Mouse (Mus musculus): ENCODE data around the gene Gys2. TPM values are rescaled to one million over a fixed set of nuclear protein-coding genes. Genes with fewer than 3 reads are reported as not detected.
"Not testable (repeated sequence)": the region's sequence is repeated elsewhere in the genome, so short reads cannot be mapped to it uniquely, and the experiment has no call there.

Gene Gys2
- total and polyA plus RNA-seq, 2 experiments from 2014 or later, result 0.25 TPM; not detected in 1

GRCm38 (mm10) chr6:142503601-142504000 lies 30.7 kb upstream of the Gys2 start:
- Histone ChIP-seq H3K4me3 (ENCODE audit: low read depth, low read length) (no peak overlapping the region), H3K4me2 (ENCODE audit: low read depth, low read length, poor library complexity, severe bottlenecking) (no peak overlapping the region), H3K4me1 (ENCODE audit: insufficient read depth, low read length) (peaks cover 3% of the 10 kb centered on the region; the same call in 1 of the 2 replicates)

DNA sequence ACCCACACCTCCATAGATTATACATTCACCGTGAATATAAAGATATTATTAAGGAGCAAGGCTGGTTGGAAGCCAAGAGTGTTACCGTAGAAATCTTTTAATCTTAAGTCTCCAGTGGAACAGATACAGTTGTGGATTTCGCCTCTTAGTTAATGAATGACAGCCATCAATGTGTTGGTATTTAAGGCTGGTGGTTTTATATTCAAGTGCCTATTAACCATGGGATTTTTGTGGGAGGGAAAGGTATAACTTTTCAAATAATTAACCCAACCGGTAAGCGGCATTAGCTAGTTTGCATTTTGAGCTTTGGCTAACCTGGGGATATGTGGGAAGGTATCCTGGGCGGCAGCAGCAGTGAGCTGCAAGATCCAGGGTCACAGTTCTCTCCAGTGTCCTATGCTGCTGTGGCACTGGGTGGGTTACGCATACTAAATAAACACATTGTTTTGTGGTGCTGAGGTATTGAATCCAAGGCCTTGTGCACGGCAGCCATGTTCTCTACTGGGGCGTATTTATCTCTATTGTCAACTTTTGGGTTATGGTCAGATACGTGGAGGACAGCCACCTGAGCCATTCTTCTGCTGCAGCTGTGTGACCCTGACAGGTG lies 29.7 kb upstream of the Gys2 start:
- Histone ChIP-seq H3K36me3 (ENCODE audit: insufficient read depth, low read length) (peaks cover 17% of the 10 kb centered on the region), H3K9me3 (ENCODE audit: low read length) (no peaks in the 10 kb centered on the region)
- WGBS, result 84% methylated on average over 10 of the region's 10 CpGs

More at GRCm38 (mm10) chr6:142503601-142504000, 30.7 kb upstream of the Gys2 start:
- H3K27ac ChIP-seq (ENCODE audit: low read depth, low read length), result no peak overlapping the region
- H3K36me3 ChIP-seq (ENCODE audit: insufficient read depth, low read length), result peaks cover 9% of the 10 kb centered on the region; the same call in 1 of the 2 replicates
- H3K27me3 ChIP-seq (ENCODE audit: insufficient read depth, low read length), result no peaks in the 10 kb centered on the region
- ATAC-seq (ENCODE audit: low FRiP score) (no peak), DNase-seq (ENCODE audit: low spot score) (no peak)
- no peaks in the 10 kb centered on the region for H3K9me3 ChIP-seq (ENCODE audit: low read length)
- 73% methylated on average over 8 of the region's 8 CpGs for WGBS
- no peak for TF ChIP-seq CTCF (IDR thresholded peaks at IDR 0.05)
- no peak overlapping the region for H3K9ac ChIP-seq (replicated peaks; ENCODE audit: low read length, poor library complexity, severe bottlenecking)

GRCm38 (mm10) chr6:142490114-142490513 lies 17.2 kb upstream of the Gys2 start:
- WGBS, result 97% methylated on average over 6 of the region's 6 CpGs
- ATAC-seq (ENCODE audit: low FRiP score), result not testable (repeated sequence)
- peaks cover 32% of the 10 kb centered on the region for H3K36me3 ChIP-seq (ENCODE audit: insufficient read depth, low read length)

More for the DNA sequence above, 29.7 kb upstream of the Gys2 start:
- H3K4me1 ChIP-seq (ENCODE audit: insufficient read depth, low read length), result 0 out of 2 replicates have a peak, but pooled peaks cover 3% of the 10 kb centered on the region
- DNase-seq (ENCODE audit: low spot score) (no peak), ATAC-seq (ENCODE audit: low FRiP score) (no peak)
- H3K27ac ChIP-seq (ENCODE audit: low read depth, low read length), result no peak overlapping the region
- H3K9ac ChIP-seq (replicated peaks; ENCODE audit: low read length, poor library complexity, severe bottlenecking), result no peak overlapping the region
- no peak overlapping the region for H3K4me2 ChIP-seq (ENCODE audit: low read depth, low read length, poor library complexity, severe bottlenecking)
- H3K4me3 ChIP-seq (ENCODE audit: low read depth, low read length), result no peak overlapping the region
- no peak for TF ChIP-seq CTCF (IDR thresholded peaks at IDR 0.05)
- no peaks in the 10 kb centered on the region for H3K27me3 ChIP-seq (ENCODE audit: insufficient read depth, low read length)

DNA sequence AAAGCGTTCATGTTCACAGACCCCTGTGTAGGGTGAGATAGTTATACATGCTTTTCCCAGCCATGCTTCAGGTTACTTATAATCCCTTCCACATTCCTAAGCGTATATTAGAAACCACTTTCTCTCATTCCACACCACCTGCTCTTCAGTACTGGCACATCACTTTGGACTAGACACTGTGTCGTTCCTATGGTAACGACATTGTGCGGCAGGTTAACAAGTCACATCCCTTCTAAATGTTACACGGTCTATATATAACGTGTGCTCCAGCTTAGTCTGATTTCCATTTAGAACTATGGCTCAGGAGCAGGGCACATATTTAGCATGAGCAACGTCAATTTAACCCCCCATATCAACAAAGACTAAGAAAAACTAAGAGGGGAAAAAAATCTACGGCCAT lies 14.7 kb upstream of the Gys2 start:
- no peak overlapping the region for H3K4me2 ChIP-seq (ENCODE audit: low read depth, low read length, poor library complexity, severe bottlenecking)
- no peak for TF ChIP-seq CTCF (IDR thresholded peaks at IDR 0.05)
- WGBS, result 87% methylated on average over 9 of the region's 9 CpGs
- H3K4me3 ChIP-seq (ENCODE audit: low read depth, low read length), result no peak overlapping the region
- H3K4me1 ChIP-seq (ENCODE audit: insufficient read depth, low read length), result no peaks in the 10 kb centered on the region
- no peak for ATAC-seq (ENCODE audit: low FRiP score)
- 0 out of 2 replicates have a peak, but pooled peaks cover 3% of the 10 kb centered on the region for H3K9me3 ChIP-seq (ENCODE audit: low read length)
- H3K27me3 ChIP-seq (ENCODE audit: insufficient read depth, low read length), result no peaks in the 10 kb centered on the region
- no peak overlapping the region for H3K9ac ChIP-seq (replicated peaks; ENCODE audit: low read length, poor library complexity, severe bottlenecking)
- H3K36me3 ChIP-seq (ENCODE audit: insufficient read depth, low read length), result peaks cover 21% of the 10 kb centered on the region
- DNase-seq (ENCODE audit: low spot score), result no peak
- no peak overlapping the region for H3K27ac ChIP-seq (ENCODE audit: low read depth, low read length)

More at GRCm38 (mm10) chr6:142490114-142490513, 17.2 kb upstream of the Gys2 start:
- H3K27ac ChIP-seq (ENCODE audit: low read depth, low read length); DNase-seq (ENCODE audit: low spot score); H3K9ac ChIP-seq (replicated peaks; ENCODE audit: low read length, poor library complexity, severe bottlenecking); H3K4me2 ChIP-seq (ENCODE audit: low read depth, low read length, poor library complexity, severe bottlenecking); H3K27me3 ChIP-seq (ENCODE audit: insufficient read depth, low read length); H3K9me3 ChIP-seq (ENCODE audit: low read length); H3K4me1 ChIP-seq (ENCODE audit: insufficient read depth, low read length); H3K4me3 ChIP-seq (ENCODE audit: low read depth, low read length): not testable (repeated sequence)

DNA sequence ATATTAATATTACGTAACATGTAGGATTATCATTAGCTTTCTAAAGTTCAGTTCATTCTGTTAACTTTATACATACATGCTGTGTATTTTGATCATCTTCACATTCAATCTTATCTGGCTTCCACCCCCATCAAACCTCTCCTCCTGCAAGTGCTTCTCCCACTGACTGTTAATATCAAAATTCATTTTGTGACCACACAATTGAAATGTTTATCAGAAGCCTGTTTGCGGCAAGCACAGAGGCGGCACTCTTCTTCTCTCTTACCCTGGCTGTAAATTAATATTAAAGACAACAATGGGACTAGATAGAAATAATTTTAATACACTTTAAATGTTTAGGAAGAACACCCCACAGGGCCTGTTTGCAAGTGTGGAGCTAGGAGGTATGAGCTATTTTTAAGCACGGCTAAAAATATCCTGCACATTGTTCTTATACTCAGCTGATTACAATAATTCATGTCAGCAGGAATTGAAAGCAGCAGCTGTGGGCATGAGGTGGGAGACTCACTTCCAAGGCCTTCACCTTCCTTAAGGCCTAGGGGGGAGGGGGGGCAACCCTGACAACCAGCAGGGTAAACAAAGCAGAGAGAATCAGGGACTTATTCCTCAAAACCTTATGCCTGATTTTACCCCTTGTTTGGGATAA lies 12.7 kb upstream of the Gys2 start:
- Histone ChIP-seq H3K9me3 (ENCODE audit: low read length) (0 out of 2 replicates have a peak, but pooled peaks cover 3% of the 10 kb centered on the region), H3K4me2 (ENCODE audit: low read depth, low read length, poor library complexity, severe bottlenecking) (no peak overlapping the region), H3K27ac (ENCODE audit: low read depth, low read length) (no peak overlapping the region), H3K36me3 (ENCODE audit: insufficient read depth, low read length) (peaks cover 13% of the 10 kb centered on the region), H3K27me3 (ENCODE audit: insufficient read depth, low read length) (no peaks in the 10 kb centered on the region), H3K4me1 (ENCODE audit: insufficient read depth, low read length) (no peaks in the 10 kb centered on the region), H3K4me3 (ENCODE audit: low read depth, low read length) (no peak overlapping the region), H3K9ac (replicated peaks; ENCODE audit: low read length, poor library complexity, severe bottlenecking) (no peak overlapping the region)
- no peak for TF ChIP-seq CTCF (IDR thresholded peaks at IDR 0.05)
- 93% methylated on average over 4 of the region's 4 CpGs for WGBS
- ATAC-seq (ENCODE audit: low FRiP score), result no peak
- DNase-seq (ENCODE audit: low spot score), result peak; percentile 21

DNA sequence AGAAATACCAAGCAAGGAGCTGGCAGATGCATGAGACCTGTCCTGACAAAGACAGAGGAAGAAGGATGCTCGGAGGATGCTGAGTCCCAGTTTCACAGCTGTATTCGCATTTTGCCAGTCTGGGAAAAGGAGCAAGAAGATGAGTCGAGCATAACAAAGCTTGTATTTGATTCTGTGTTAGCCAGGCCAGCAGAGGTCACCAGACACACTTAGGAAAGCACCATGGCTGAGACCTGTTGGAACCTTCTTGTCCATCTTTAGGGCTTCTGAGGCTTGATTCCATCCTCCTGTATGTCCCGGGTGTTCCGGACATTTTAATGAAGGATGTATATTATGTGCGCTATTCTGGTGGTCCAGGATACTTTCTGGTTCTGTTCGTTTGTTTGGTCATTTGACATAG lies 4.3 kb upstream of the Gys2 start:
- 82% methylated on average over 7 of the region's 7 CpGs for WGBS
- no peak overlapping the region for H3K9ac ChIP-seq (replicated peaks; ENCODE audit: low read length, poor library complexity, severe bottlenecking)
- no peak overlapping the region for H3K4me2 ChIP-seq (ENCODE audit: low read depth, low read length, poor library complexity, severe bottlenecking)
- no peaks in the 10 kb centered on the region for H3K9me3 ChIP-seq (ENCODE audit: low read length)
- DNase-seq (ENCODE audit: low spot score), result no peak
- ATAC-seq (ENCODE audit: low FRiP score), result no peak
- H3K27ac ChIP-seq (ENCODE audit: low read depth, low read length), result no peak overlapping the region
- no peaks in the 10 kb centered on the region for H3K36me3 ChIP-seq (ENCODE audit: insufficient read depth, low read length)
- TF ChIP-seq CTCF (IDR thresholded peaks at IDR 0.05), result peak; percentile 38; the same call in 1 of the 2 replicates
- no peaks in the 10 kb centered on the region for H3K27me3 ChIP-seq (ENCODE audit: insufficient read depth, low read length)
- H3K4me1 ChIP-seq (ENCODE audit: insufficient read depth, low read length), result no peaks in the 10 kb centered on the region
- no peak overlapping the region for H3K4me3 ChIP-seq (ENCODE audit: low read depth, low read length)

Data from midbrain, postnatal 0 days (tissue).